Mouse (Mus musculus) embryonic facial prominence, embryonic 15.5 days (tissue): Measurements from ENCODE around the gene Ciao2a. TPM values are rescaled to one million over a fixed set of nuclear protein-coding genes. Genes with fewer than 3 reads are reported as not detected.
A peak's percentile ranks its signal among the peaks of the same experiment; 100 is the strongest.

Source experiments
- ATAC-seq: fragments of 200-750 bp; cut with Nextera tagmentation; 2 replicates; pipeline ENCODE4 v1.8.0; 2017; ENCODE audit warnings: low read depth, moderate TSS enrichment; ENCODE audit not compliant: insufficient number of reproducible peaks, low FRiP score, low TSS enrichment
- H3K27ac ChIP-seq: fragments of 300-500 bp; sonication (generic); replicated peaks from 2 replicates; pipeline ENCODE4 v1.5.1; 2015; ENCODE audit warnings: mild to moderate bottlenecking, inconsistent platforms
- H3K27me3 ChIP-seq: fragments of 300-500 bp; sonication (generic); 2 replicates; pipeline ENCODE4 v1.6.1; 2015; ENCODE audit warnings: inconsistent platforms
- H3K36me3 ChIP-seq: fragments of 300-500 bp; sonication (generic); 2 replicates; pipeline ENCODE4 v1.6.1; 2015; ENCODE audit warnings: mild to moderate bottlenecking, inconsistent platforms
- H3K4me1 ChIP-seq: fragments of 300-500 bp; sonication (generic); 2 replicates; pipeline ENCODE4 v1.6.1; 2015; ENCODE audit warnings: inconsistent platforms
- H3K4me2 ChIP-seq: fragments of 300-500 bp; sonication (generic); replicated peaks from 2 replicates; pipeline ENCODE4 v1.6.1; 2015; ENCODE audit warnings: mild to moderate bottlenecking, inconsistent platforms
- H3K4me3 ChIP-seq: fragments of 300-500 bp; sonication (generic); replicated peaks from 2 replicates; pipeline ENCODE4 v1.5.1; 2015; ENCODE audit warnings: mild to moderate bottlenecking, inconsistent platforms
- H3K9ac ChIP-seq: fragments of 300-500 bp; sonication (generic); 2 replicates; pipeline ENCODE4 v1.6.1; 2015; ENCODE audit warnings: inconsistent platforms
- H3K9me3 ChIP-seq: fragments of 300-500 bp; sonication (generic); replicated peaks from 2 replicates; pipeline ENCODE4 v1.6.1; 2016; ENCODE audit warnings: inconsistent platforms
- WGBS: fragments of 180-500 bp; shearing (Covaris S2); methylation state at CpG from one replicate; pipeline ENCODE4 v1.1.7; 2015; 5-methylcytosine and 5-hydroxymethylcytosine counted together
- polyA plus RNA-seq: library from polyadenylated mRNA; unstranded; fragments of >200 nt; fragmentation: Nextera tagmentation; extraction: Ambion mirVana; gene quantifications from 2 replicates; pipeline ENCODE4 v1.2.1, GENCODE M21; 2015

Gene Ciao2a
- polyA plus RNA-seq, 1 experiment from 2014 or later = 129 TPM

DNA sequence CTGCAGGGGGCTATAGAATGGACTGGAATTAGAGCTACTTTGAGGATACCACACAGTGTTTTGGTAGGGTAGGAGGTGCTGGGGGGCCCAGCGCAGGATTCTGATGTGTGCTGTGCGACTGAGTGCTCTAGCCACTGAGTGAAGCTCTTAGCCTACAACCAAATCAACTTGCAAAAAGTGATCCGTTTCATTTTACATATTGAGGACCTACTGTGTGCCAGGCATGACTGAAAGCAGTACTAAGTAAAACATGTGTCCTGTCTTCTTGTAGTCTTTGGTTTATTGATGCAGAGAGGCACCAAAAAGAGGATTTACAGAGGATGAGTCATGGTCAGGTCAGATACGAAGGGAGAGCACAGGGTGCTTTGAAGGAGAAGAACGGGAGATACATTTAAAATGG lies 40.8 kb downstream of the Ciao2a start:
- H3K9me3 ChIP-seq = no peaks in the 10 kb centered on the region
- no peaks in the 10 kb centered on the region for H3K36me3 ChIP-seq
- no peak overlapping the region for H3K4me3 ChIP-seq
- H3K27me3 ChIP-seq = no peaks in the 10 kb centered on the region
- H3K4me1 ChIP-seq = 0 out of 2 replicates have a peak, but pooled peaks cover 5% of the 10 kb centered on the region
- H3K9ac ChIP-seq = no peak overlapping the region
- no peak for ATAC-seq
- 82% methylated on average over 5 of the region's 5 CpGs for WGBS
- H3K27ac ChIP-seq = no peak overlapping the region
- H3K4me2 ChIP-seq = no peak overlapping the region

GRCm38 (mm10) chr9:66168233-66168632 lies 41.8 kb downstream of the Ciao2a start:
- 16% methylated on average over 1 of the region's 1 CpGs for WGBS
- Histone ChIP-seq H3K27ac (no peak overlapping the region), H3K9ac (no peak overlapping the region), H3K27me3 (no peaks in the 10 kb centered on the region), H3K9me3 (no peaks in the 10 kb centered on the region), H3K36me3 (no peaks in the 10 kb centered on the region), H3K4me3 (no peak overlapping the region), H3K4me1 (0 out of 2 replicates have a peak, but pooled peaks cover 5% of the 10 kb centered on the region), H3K4me2 (no peak overlapping the region)
- ATAC-seq = no peak

GRCm38 (mm10) chr9:66170506-66170905 lies 44.1 kb downstream of the Ciao2a start:
- Histone ChIP-seq H3K4me2 (no peak overlapping the region), H3K9ac (no peak overlapping the region), H3K27me3 (no peaks in the 10 kb centered on the region), H3K4me1 (0 out of 2 replicates have a peak, but pooled peaks cover 5% of the 10 kb centered on the region), H3K27ac (no peak overlapping the region), H3K9me3 (no peaks in the 10 kb centered on the region), H3K4me3 (no peak overlapping the region), H3K36me3 (no peaks in the 10 kb centered on the region)
- no peak for ATAC-seq
- 39% methylated on average over 5 of the region's 5 CpGs for WGBS

DNA sequence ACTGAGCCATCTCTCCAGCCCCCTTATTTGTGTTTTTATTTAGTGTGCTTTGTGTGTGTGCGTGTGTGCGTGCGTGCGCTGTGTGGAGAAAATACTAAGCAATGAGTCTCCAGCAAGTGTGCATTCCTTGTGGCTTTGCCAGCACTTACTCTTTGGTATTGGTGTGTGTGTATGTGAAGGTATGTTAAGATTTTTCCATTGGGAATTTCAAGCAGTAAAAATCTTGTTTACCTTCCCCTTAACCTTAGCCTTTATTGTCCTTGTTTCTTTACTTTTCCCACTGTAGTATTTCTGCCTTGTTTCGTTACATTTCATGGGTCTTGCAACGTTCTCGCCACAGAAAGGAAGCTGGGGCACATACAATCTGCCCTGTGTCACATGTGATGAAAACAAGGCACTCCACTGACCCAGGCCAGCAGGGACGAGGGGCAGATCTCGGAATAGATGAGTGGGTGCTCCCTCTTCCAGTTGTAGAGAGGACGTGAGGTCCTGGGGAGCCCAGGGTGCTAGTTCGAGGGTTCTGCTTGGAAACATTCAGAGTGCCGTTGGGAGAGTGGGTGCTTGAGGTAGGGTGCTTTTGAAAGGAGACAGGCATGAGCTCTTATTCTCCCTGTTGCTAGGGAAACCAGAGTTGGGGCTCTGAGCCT lies 45.0 kb downstream of the Ciao2a start:
- 76% methylated on average over 12 of the region's 12 CpGs for WGBS
- no peak overlapping the region for H3K9ac ChIP-seq

GRCm38 (mm10) chr9:66173316-66173855 lies 47.0 kb downstream of the Ciao2a start:
- Histone ChIP-seq H3K27ac (no peak overlapping the region), H3K36me3 (no peaks in the 10 kb centered on the region), H3K4me3 (no peak overlapping the region), H3K4me1 (no peaks in the 10 kb centered on the region), H3K4me2 (no peak overlapping the region), H3K27me3 (no peaks in the 10 kb centered on the region), H3K9ac (no peak overlapping the region), H3K9me3 (no peaks in the 10 kb centered on the region)
- 94% methylated on average over 5 of the region's 5 CpGs for WGBS
- ATAC-seq = no peak

More for the DNA sequence above, 45.0 kb downstream of the Ciao2a start:
- Histone ChIP-seq H3K27me3 (no peaks in the 10 kb centered on the region), H3K27ac (no peak overlapping the region), H3K36me3 (no peaks in the 10 kb centered on the region), H3K9me3 (no peaks in the 10 kb centered on the region), H3K4me3 (no peak overlapping the region), H3K4me1 (0 out of 2 replicates have a peak, but pooled peaks cover 5% of the 10 kb centered on the region), H3K4me2 (no peak overlapping the region)
- no peak for ATAC-seq

DNA sequence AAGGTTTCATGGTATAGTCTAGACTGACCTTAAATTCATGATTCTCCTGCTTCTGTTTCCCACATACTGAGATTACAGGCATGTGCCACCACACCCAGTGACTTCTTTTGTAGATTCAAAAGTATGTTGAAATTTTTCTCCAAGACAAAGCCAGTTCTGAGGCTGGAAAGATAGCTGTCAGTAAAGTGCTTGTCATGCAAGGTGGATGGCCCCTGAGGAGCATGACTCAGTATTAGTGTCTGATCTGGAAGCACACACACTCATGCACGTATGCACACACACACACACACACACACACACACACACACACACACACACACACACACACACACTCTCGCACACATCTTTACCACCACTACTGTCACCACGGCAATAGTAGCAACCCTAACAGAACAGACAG lies 48.6 kb downstream of the Ciao2a start:
- Histone ChIP-seq H3K27me3 (no peaks in the 10 kb centered on the region), H3K36me3 (no peaks in the 10 kb centered on the region), H3K4me1 (no peaks in the 10 kb centered on the region), H3K4me2 (no peak overlapping the region), H3K9me3 (no peaks in the 10 kb centered on the region), H3K27ac (no peak overlapping the region), H3K4me3 (no peak overlapping the region), H3K9ac (no peak overlapping the region)
- WGBS = 90% methylated on average over 3 of the region's 3 CpGs
- ATAC-seq = no peak

- H3K4me1 ChIP-seq = no peaks in the 10 kb centered on the region
- no peaks in the 10 kb centered on the region for H3K9me3 ChIP-seq
- H3K9ac ChIP-seq = no peak overlapping the region
- no peak overlapping the region for H3K4me3 ChIP-seq
- H3K27me3 ChIP-seq = no peaks in the 10 kb centered on the region
- no peak overlapping the region for H3K27ac ChIP-seq
- no peak for ATAC-seq
- 46% methylated on average over 1 of the region's 1 CpGs for WGBS
- H3K4me2 ChIP-seq = no peak overlapping the region
- no peaks in the 10 kb centered on the region for H3K36me3 ChIP-seq
Observed at GRCm38 (mm10) chr9:66177975-66178374, 51.6 kb downstream of the Ciao2a start.

DNA sequence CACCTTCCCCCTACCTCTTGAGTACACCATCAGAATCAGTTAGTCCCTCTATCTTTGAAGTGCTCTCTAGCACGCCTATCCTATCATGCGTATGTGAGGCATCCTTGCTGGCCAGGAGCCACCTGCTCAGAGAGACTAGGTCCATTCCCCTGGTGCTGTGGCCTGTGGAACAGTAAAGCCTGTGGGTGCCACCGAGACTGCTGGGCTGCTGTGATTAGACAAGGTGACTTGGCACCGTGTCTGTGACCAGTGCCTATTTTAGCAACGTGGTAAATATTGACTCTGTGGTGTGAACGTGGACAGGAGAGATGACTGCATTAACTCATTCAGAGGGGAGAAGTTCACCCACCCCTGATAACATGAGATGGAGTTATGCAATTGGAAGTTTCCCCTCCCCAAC lies 53.4 kb downstream of the Ciao2a start:
- no peak overlapping the region for H3K9ac ChIP-seq
- H3K36me3 ChIP-seq = no peaks in the 10 kb centered on the region
- H3K27me3 ChIP-seq = no peaks in the 10 kb centered on the region
- 87% methylated on average over 6 of the region's 6 CpGs for WGBS
- no peak overlapping the region for H3K27ac ChIP-seq
- no peak overlapping the region for H3K4me2 ChIP-seq
- H3K4me1 ChIP-seq = no peaks in the 10 kb centered on the region
- H3K9me3 ChIP-seq = no peaks in the 10 kb centered on the region
- ATAC-seq = no peak
- no peak overlapping the region for H3K4me3 ChIP-seq

DNA sequence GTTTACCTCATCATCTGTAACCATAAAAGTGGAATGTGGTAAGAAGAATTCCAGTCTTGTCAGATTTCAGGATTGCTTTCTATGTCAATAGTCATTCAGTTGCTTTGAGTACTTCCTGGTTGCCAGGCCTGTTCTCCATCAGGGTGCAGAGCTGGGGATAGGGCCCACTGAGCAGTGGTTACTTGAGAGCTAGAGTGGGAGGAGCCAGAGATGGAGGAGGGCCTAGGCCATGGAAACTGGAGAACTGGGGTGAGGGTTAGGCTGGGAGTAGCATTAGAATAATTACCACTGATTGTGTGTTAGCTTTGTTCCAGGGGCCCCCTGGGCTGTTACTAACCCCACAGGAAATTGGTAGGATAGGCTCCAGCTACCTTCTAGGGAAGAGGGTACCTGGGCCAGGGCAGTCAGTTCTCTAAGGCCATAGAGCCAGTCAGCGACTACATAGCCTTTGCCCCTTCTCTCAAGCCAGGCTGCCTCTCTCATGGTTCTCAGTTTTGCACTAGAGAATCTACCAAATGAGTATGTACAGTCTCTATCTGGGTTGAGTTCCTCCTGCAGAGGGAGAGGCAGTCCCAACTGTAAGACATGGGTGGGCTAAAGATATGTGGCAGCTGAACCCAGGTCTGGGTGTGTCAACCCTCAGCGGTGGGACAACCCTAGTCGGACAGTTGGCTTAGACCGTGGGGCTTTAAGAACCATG lies 54.9 kb downstream of the Ciao2a start:
- Histone ChIP-seq H3K9ac (no peak overlapping the region), H3K4me2 (no peak overlapping the region), H3K27ac (peak overlapping the region; percentile 29; the same call in 1 of the 2 replicates), H3K4me3 (no peak overlapping the region), H3K4me1 (no peaks in the 10 kb centered on the region), H3K36me3 (no peaks in the 10 kb centered on the region), H3K9me3 (no peaks in the 10 kb centered on the region), H3K27me3 (no peaks in the 10 kb centered on the region)
- ATAC-seq = peak; percentile 88
- 80% methylated on average over 4 of the region's 4 CpGs for WGBS

GRCm38 (mm10) chr9:66181826-66182678 lies 55.6 kb downstream of the Ciao2a start:
- Histone ChIP-seq H3K4me3 (no peak overlapping the region), H3K4me2 (no peak overlapping the region), H3K4me1 (no peaks in the 10 kb centered on the region), H3K9me3 (no peaks in the 10 kb centered on the region), H3K9ac (no peak overlapping the region), H3K36me3 (no peaks in the 10 kb centered on the region), H3K27me3 (no peaks in the 10 kb centered on the region), H3K27ac (peak overlapping the region; percentile 29; the same call in 1 of the 2 replicates)
- WGBS = 47% methylated on average over 11 of the region's 11 CpGs
- ATAC-seq = no peak

DNA sequence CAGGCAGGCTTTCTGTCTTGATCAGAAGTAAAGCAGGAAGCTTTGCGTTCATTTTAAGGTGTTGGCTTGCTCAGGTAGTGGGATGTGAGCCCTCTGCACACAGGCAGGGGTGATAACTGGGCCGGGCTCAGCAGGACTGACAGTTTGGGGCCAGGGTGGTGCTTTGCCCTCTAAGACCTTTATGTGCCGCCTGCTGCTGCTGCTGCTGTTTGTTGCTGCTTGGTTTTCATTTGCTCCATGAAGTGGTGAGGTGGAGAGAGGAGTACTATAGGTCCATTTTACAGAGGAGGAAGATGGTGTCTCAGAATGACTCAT lies 56.2 kb downstream of the Ciao2a start:
- ATAC-seq = no peak
- Histone ChIP-seq H3K27ac (0 out of 2 replicates have a peak overlapping the region, but pooled peaks have one; percentile 22), H3K4me2 (no peak overlapping the region), H3K27me3 (no peaks in the 10 kb centered on the region), H3K4me1 (no peaks in the 10 kb centered on the region), H3K9me3 (no peaks in the 10 kb centered on the region), H3K9ac (no peak overlapping the region), H3K4me3 (no peak overlapping the region), H3K36me3 (no peaks in the 10 kb centered on the region)
- 76% methylated on average over 3 of the region's 3 CpGs for WGBS
